Mouse (Mus musculus) adrenal gland, postnatal 10 days (tissue): ENCODE measurements at regions not wholly inside any gene's neighbourhood (a gene's known extent, or its start where the extent isn't known, plus 50 kb on each side); places are given as distances from the start of the nearest gene placed in this dataset.

Source experiments
- DNase-seq: peaks from one replicate; pipeline ENCODE4 v3.0.0; 2021; ENCODE audit warnings: mixed read lengths

DNA sequence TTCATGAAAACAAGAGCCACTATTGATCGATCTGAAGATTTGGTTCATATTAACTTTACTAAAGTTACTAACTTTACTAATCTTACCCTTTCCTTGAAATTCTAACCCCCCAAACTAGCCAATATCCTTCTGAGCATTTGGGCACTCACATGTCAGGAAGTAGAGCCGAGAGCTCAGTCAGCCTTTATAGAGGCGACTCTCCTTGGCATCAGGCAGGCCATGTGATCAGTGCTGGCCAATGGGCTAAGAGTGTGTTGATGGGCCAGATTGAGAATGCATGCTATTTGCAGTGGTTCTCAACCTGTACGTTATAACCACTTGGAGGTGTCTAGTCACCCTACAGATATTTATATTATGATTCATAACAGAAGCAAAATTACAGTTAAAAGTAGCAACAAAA lies 69.6 kb upstream of the Slc35b4 start:
- no peak for DNase-seq

DNA sequence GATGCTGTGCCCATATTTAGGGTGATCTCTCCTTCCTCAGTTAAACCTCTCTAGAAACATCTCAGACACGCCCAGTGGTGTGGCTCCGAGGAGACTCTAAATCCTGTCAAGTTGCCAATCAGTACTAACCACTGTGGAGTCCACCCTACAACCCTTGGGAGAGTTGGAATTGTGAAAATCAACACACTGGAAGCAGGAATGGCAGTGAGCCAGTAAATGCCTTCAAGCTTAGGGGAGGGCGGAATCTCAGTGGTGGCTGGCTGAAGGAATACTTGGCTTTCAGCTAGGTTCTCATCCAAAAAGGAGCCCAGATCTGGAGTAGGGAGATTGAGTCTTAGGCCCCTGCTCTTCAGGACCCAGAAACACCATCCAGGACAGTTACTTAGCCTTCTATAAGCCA lies 66.1 kb upstream of the Slc35b4 start:
- peak; percentile 45 for DNase-seq

DNA sequence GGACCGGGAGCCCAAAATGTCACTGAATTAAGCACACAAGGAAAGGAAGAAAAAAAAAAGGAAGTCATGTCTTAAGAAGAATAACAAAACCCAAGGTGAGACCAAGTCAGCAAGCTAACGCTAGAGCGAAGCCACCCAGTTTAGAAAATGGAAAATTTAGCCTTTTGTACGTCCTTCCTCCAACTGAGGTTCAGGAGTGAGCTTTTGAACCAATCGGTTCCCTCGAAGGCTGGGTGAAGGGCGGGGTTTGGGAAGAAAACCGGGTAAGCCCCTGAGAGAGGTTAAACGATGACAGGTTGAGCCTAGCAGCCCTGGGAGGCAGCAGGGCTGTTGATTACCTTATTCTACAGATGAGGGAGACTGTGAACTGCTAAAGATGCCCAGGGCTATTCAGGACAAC lies 65.6 kb upstream of the Slc35b4 start:
- no peak for DNase-seq

DNA sequence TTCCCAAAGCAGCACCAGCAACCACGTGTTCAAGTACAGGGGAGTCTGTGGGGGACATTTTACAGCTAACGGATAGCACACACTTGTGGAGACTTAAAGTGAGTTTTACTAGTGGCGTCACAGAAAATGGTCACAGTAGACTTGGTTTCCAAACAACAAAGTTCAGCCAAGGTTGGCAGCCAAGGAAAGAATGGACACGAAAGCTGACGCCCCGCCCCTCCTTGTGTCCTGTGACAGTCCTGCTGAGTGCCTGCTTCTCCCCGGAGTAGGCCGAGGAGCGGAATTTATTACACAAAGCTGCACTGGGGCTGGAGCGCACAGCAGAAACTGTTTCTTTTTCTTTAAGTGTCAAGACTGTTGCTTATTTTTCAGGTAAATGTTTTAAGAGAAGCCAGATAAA lies 58.2 kb upstream of the Slc35b4 start:
- DNase-seq = peak; percentile 66

DNA sequence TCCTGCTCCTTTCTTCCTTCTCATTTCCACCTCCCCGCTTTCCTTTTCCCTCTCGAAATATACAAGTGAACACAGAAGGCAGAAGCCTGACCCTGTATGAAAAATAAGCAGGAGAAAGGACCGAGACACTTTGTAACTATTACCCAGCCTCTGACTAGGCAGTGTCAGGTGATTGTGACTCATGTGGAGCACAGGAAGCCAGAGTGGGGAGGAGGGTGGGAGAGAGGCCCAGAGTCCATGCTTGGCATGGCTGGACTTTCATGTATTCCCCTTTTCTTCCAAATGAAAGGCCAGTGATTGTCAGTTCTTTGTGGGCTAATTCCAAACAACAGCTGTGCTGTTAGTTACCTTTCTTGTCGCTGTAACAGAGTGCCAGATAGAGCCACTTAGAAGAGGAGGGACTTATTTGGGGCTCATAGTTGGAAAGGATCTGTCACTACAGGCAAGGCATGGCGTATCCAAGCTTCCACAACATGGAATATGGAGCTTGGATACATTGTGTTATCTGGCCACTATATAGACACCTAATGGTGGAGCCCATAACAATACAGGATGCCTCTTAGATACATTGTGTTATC lies 57.6 kb upstream of the Slc35b4 start:
- no peak for DNase-seq

DNA sequence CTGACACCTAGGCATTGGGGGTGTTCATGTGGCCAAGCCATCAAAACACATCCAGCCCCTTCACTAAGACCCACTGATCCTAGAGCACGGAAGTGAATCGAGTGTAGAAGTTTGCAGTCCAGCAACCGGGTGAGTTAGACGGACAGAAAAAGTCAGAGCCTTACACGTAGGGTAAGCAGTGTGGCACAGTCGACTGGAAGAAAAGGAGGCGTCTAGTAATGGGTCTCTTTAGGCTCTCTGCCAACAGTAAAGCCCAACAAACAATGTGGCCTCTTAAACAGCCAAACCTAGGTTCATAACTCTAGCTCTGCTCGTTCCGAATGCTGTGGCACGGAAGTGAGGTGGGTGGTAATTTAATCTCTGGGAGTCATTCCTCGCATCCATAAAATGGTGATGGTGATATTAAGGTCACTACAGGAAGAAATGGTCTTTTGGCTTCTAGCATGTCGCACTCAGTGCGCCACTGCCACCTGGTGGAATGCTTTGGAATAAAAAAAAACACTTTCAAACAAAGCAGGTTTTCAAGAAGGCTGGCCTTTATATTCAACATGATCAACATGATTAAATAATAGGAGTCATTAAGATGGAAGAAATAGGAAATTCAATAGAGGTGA lies 54.0 kb upstream of the Slc35b4 start:
- DNase-seq = peak; percentile 69

DNA sequence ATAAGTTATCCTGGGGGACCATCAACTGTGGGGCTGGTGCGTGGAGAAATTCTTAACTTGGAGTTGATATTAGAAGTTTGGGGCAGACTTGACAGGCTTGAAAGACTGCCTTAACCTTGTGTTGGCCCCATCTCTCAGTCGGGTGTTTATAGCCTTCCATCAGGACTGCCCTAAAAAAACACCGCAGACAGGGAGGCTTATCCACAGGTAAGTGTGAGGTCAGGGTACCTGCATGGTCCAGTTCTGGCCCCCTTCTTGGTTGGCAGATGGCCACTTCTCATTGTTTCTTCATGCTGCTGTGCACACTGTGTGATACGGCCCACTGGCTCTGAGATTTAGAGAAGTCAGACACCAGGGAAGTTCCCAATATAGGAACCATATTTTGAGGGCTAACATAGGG lies 50.2 kb upstream of the Slc35b4 start:
- no peak for DNase-seq
